Mouse (Mus musculus): Measurements from ENCODE around the gene Csrp3. TPM values are rescaled to one million over a fixed set of nuclear protein-coding genes. Genes with fewer than 3 reads are reported as not detected.

Csrp3 gene
- 1.0 and 1.2 TPM in 2 replicates for polyA plus RNA-seq (2015; fragmentation: Nextera tagmentation; extraction: Ambion mirVana)

DNA sequence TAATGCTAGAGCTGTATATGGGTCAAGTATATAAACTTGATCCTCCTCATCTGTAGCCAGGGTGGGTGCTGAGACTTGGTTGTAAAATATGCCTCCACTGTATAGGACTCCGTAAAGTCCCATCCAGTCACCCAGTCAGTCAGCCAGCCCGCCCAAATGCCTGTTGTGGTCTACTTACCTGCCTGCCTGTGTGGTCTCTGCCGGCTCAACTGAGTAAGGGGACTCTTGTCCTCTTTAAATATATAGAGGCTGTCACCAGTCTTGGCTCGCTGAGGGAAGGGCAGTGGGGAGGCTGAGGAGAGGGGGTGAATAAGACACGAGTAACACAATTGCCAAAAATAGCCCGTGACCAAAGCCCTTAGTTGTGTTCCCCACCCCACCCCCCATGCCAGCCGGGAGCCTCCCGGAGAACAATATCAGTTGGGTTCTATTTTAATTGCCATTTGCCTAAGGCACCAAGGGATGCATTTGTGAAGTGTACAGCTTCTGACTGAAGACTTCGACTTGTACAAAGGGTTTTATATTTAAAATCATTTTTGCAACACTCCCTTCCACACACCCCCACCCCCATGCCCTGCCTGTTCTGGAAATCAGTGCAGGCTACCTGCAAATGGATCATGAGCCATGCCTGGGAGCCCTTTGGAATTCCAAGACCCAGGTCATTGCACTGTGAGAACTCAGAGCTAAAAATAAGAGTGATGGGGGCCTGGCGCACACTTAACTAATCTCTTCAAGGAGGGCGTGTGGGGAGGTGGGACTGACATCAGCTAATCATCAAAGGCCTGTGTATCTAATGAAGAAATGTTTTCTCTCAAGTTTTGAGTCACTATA is at the start of gene Csrp3:
TSS of gene Csrp3 (minus strand) at position 214 of the 831 bp plus-strand sequence.

DNA sequence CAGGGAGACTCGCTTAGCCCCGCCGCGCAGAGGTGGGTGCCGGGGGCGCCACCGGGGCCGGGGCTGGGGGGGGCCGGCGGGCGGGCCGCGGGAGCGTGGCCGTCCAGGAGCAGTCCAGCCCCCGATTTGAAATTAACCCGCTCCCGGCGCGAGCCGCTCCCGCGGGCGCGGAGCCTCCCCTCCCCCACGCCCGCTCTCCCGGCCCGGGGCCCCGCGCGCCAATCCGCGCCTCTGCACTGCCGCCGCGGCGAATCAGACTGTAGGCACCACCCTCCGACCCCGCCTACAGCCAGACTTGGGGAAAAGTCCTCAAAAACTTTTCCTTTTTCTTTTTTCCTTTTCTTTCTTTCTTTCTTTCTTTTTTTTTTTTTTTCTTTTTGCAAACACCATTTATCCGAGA is 33.7 kb upstream of the Csrp3 start, which contains the start of gene E2f8:
TSS of gene E2f8 (minus strand) at position 111 of the 400 bp plus-strand sequence.

DNA sequence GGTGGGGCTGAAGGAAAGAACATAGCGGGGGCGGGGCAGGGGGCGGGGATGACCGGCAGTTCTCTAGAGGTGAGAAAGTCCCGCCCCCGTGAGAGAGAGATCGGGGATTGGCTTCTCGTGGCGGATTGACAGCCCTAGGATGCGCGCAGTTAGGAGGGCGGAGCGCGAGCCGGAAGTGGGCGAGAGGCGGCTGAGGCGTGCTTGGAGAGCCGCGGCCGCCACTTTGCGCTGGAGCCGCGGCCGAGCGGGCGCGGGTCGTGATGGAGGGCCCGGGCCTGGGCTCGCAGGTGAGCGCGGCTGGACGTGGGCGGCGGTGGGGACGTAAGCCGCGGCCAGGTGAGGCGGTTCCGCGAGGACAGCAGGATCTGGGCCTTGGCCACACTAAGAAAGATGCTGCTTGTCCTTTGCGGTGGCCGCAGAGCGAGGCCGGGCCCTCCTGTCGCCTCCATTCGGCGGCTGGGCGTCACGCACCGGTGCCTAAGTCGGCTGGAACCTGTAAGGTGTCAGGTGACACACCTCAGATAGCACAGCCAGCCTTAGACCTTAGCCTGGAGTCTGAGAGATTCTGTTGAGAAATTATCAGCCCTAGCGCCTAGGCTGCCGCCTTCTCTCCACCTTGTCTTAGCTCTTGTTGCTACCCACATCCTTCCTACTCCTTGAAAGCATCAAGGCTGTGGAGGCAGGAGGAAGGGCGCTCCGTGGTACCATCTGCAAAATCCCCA is 58.8 kb downstream of the Csrp3 start, which contains the start of gene Zdhhc13:
TSS of gene Zdhhc13 (plus strand) at position 153 of the 722 bp plus-strand sequence.

Other genes starting within 250 kb of the Csrp3 start
- gene Mrgprb3, start 204.2 kb downstream of the Csrp3 start, polyA plus RNA-seq (2015; fragmentation: Nextera tagmentation; extraction: Ambion mirVana): not detected in 2 replicates
- 27.0 and 32.5 TPM in 2 replicates for gene Zdhhc13, start 59.0 kb downstream of the Csrp3 start, polyA plus RNA-seq (2015; fragmentation: Nextera tagmentation; extraction: Ambion mirVana)
- gene E2f8, start 33.6 kb upstream of the Csrp3 start, polyA plus RNA-seq (2015; fragmentation: Nextera tagmentation; extraction: Ambion mirVana): 1.0 and 1.2 TPM in 2 replicates
- gene Nav2, start 60.7 kb upstream of the Csrp3 start, polyA plus RNA-seq (2015; fragmentation: Nextera tagmentation; extraction: Ambion mirVana): 21.9 and 27.8 TPM in 2 replicates